Mouse (Mus musculus) erythroblast, embryonic 14.5 days (primary cell): ENCODE results near the gene Etv5.

Source experiments
- GATA1 ChIP-seq: IDR thresholded peaks from 2 replicates; pipeline ENCODE4 v1.6.1; 2012; ENCODE audit warnings: low read length, inconsistent platforms, mixed read lengths
- TAL1 ChIP-seq: IDR thresholded peaks from 3 replicates; pipeline ENCODE4 v1.6.1; 2012; ENCODE audit warnings: low read length, inconsistent platforms, mixed read lengths

DNA sequence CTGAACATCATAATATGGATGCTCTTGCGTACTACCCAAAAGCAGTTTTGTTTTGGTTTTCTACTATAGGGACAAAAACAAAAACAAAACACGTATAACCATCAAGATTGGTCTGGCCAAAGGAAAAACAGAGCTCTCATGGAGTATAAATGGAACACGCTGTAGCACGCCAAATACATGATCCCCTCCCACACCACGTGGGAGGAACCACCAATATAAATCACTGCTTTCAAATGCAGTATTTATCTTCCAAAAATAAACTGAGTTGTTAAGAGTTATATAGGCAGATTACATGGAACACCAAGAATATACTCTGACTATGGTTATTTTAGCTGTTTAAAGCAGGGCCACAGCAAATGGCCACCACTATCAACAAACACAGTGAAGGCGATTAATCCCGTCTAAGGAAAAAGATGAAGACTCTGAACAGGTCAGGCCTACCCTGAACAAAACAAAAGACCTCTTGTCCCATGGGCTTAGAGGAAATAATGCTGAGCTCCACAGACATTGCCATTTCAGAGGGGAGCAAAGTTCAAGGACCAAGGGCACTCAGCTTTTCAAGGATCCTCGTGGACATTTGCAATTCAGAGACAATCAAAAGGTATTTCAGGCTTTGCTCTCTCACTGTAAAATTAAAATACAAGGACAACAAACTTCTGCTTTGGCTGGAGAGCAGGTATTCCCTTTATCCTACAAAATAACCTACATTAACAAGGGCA is 30.7 kb downstream of the Etv5 start:
- TF ChIP-seq GATA1, result no peak
- no peak for TF ChIP-seq TAL1
